In genomic region chr13:23950928-23951327, GRCm38 (mm10) we compare ENCODE assay signal across 10 mouse cellular contexts. TPM values are rescaled to one million over a fixed set of nuclear protein-coding genes. Genes with fewer than 3 reads are reported as not detected.
DNase-seq lines count a peak whose midpoint lies in the region; ATAC-seq and TF ChIP-seq lines count a peak whose summit lies in the region.
"Had no signal": no experiment of that assay in that cellular context is flagged by ENCODE, and none has a peak within 500 bp of the region (broad histone marks: within the 10 kb centered on the region; RNA-seq: fewer than 3 reads in every experiment).

No protein-coding gene starts in this region.

- no peaks in the 10 kb centered on the region for H3K27me3 ChIP-seq in midbrain, postnatal 0 days (ENCODE audit: insufficient read depth, low read length)
- no peaks in the 10 kb centered on the region for H3K27me3 ChIP-seq in midbrain, embryonic 14.5 days (ENCODE audit: control insufficient read depth, insufficient read depth, low read length)
- no peaks in the 10 kb centered on the region for H3K27me3 ChIP-seq in neural tube, embryonic 15.5 days (replicated peaks)

- H3K4me3 ChIP-seq in midbrain, postnatal 0 days (ENCODE audit: low read depth, low read length) = no peak overlapping the region
- H3K4me3 ChIP-seq in midbrain, embryonic 14.5 days (replicated peaks; ENCODE audit: low read depth, low read length) = no peak overlapping the region
- H3K4me3 ChIP-seq in neural tube, embryonic 15.5 days (replicated peaks) = no peak overlapping the region

- ATAC-seq in midbrain, postnatal 0 days (ENCODE audit: low FRiP score) = no peak
- no peak for ATAC-seq in midbrain, embryonic 14.5 days (ENCODE audit: low FRiP score, low TSS enrichment)
- no peak for ATAC-seq in neural tube, embryonic 15.5 days (ENCODE audit: low FRiP score)

- no peak overlapping the region for H3K27ac ChIP-seq in midbrain, postnatal 0 days (ENCODE audit: low read depth, low read length)
- H3K27ac ChIP-seq in midbrain, embryonic 14.5 days (replicated peaks; ENCODE audit: low read depth, low read length) = no peak overlapping the region
- no peak overlapping the region for H3K27ac ChIP-seq in neural tube, embryonic 15.5 days (replicated peaks)

- WGBS in midbrain, postnatal 0 days = 79% methylated on average over 3 of the region's 3 CpGs
- WGBS in midbrain, embryonic 14.5 days = 81% methylated on average over 3 of the region's 3 CpGs
- WGBS in neural tube, embryonic 15.5 days = 74% methylated on average over 3 of the region's 3 CpGs

- TF ChIP-seq CTCF in midbrain, postnatal 0 days (IDR thresholded peaks at IDR 0.05) = peak; percentile 34; the same call in 1 of the 2 replicates

- H3K36me3 ChIP-seq in midbrain, postnatal 0 days (ENCODE audit: insufficient read depth, low read length) = no peaks in the 10 kb centered on the region
- H3K36me3 ChIP-seq in midbrain, embryonic 14.5 days (ENCODE audit: control insufficient read depth, insufficient read depth, low read length) = no peaks in the 10 kb centered on the region
- no peaks in the 10 kb centered on the region for H3K36me3 ChIP-seq in neural tube, embryonic 15.5 days

- no peak overlapping the region for H3K4me2 ChIP-seq in midbrain, postnatal 0 days (ENCODE audit: low read depth, low read length, poor library complexity, severe bottlenecking)
- no peak overlapping the region for H3K4me2 ChIP-seq in midbrain, embryonic 14.5 days (ENCODE audit: low read length)
- no peak overlapping the region for H3K4me2 ChIP-seq in neural tube, embryonic 15.5 days

- no peaks in the 10 kb centered on the region for H3K9me3 ChIP-seq in midbrain, postnatal 0 days (ENCODE audit: low read length)
- H3K9me3 ChIP-seq in midbrain, embryonic 14.5 days (ENCODE audit: control insufficient read depth, low read length) = no peaks in the 10 kb centered on the region
- no peaks in the 10 kb centered on the region for H3K9me3 ChIP-seq in neural tube, embryonic 15.5 days (replicated peaks)

- H3K4me1 ChIP-seq in midbrain, postnatal 0 days (ENCODE audit: insufficient read depth, low read length) = no peaks in the 10 kb centered on the region
- H3K4me1 ChIP-seq in midbrain, embryonic 14.5 days (ENCODE audit: control insufficient read depth, insufficient read depth, low read length) = no peaks in the 10 kb centered on the region
- peaks cover 4% of the 10 kb centered on the region; the same call in 1 of the 2 replicates for H3K4me1 ChIP-seq in neural tube, embryonic 15.5 days

- DNase-seq in adrenal gland, adult (ENCODE audit: inconsistent age in 2 of 2, low spot score in 1 of 2) = peak; percentile 58 to 79
- DNase-seq in adrenal gland, postnatal 4 days (ENCODE audit: low spot score in 2 of 2) = no peak
- no peak for DNase-seq in midbrain, postnatal 0 days (ENCODE audit: low spot score)
- no peak for DNase-seq in midbrain, embryonic 14.5 days
- DNase-seq in kidney, postnatal 4 days = peak; percentile 61
- peak; percentile 17 to 18 for DNase-seq in thymus, postnatal 36 days
- no peak for DNase-seq in right cerebral cortex, postnatal 36 days (ENCODE audit: low spot score in 2 of 2)

- no peak overlapping the region for H3K9ac ChIP-seq in midbrain, postnatal 0 days (replicated peaks; ENCODE audit: low read length, poor library complexity, severe bottlenecking)
- H3K9ac ChIP-seq in midbrain, embryonic 14.5 days (replicated peaks; ENCODE audit: low read length) = no peak overlapping the region
- no peak overlapping the region for H3K9ac ChIP-seq in neural tube, embryonic 15.5 days (replicated peaks)

RNA-seq across cellular contexts. Expression of gene Hist1h2aa, which starts 16.7 kb away (rescaled TPM):
- not detected for total RNA-seq in adrenal gland, postnatal 4 days (2021)
- not detected in 2 replicates for total RNA-seq in midbrain, postnatal 0 days (2014; rRNA removed)
- polyA plus RNA-seq in midbrain, postnatal 0 days (2015; fragmentation: Nextera tagmentation; extraction: Ambion mirVana) = not detected in 2 replicates
- polyA plus RNA-seq in midbrain, embryonic 14.5 days (2014; fragmentation: Nextera tagmentation; extraction: Ambion mirVana) = not detected in 2 replicates
- polyA plus RNA-seq in neural tube, embryonic 15.5 days (2015; fragmentation: Nextera tagmentation; extraction: Ambion mirVana) = not detected in 2 replicates
- total RNA-seq: layer of hippocampus, postnatal 25 days; monocyte, adult 5-6 weeks had no signal

RNA-seq across cellular contexts. Expression of gene Hist1h2ba, which starts 17.0 kb away (rescaled TPM):
- total RNA-seq in adrenal gland, postnatal 4 days (2021) = not detected
- not detected in 2 replicates for total RNA-seq in midbrain, postnatal 0 days (2014; rRNA removed)
- not detected in 2 replicates for polyA plus RNA-seq in midbrain, postnatal 0 days (2015; fragmentation: Nextera tagmentation; extraction: Ambion mirVana)
- not detected in 2 replicates for polyA plus RNA-seq in midbrain, embryonic 14.5 days (2014; fragmentation: Nextera tagmentation; extraction: Ambion mirVana)
- not detected in 2 replicates for polyA plus RNA-seq in neural tube, embryonic 15.5 days (2015; fragmentation: Nextera tagmentation; extraction: Ambion mirVana)
- total RNA-seq: layer of hippocampus, postnatal 25 days; monocyte, adult 5-6 weeks had no signal

RNA-seq across cellular contexts. Expression of gene Slc17a4, which starts 36.1 kb away (rescaled TPM):
- 1 to 10 TPM; 1.4 to 1.8 TPM for total RNA-seq in adrenal gland, postnatal 4 days (2021)
- not detected in 2 replicates for total RNA-seq in midbrain, postnatal 0 days (2014; rRNA removed)
- polyA plus RNA-seq in midbrain, postnatal 0 days (2015; fragmentation: Nextera tagmentation; extraction: Ambion mirVana) = not detected in 2 replicates
- not detected in 2 replicates for polyA plus RNA-seq in midbrain, embryonic 14.5 days (2014; fragmentation: Nextera tagmentation; extraction: Ambion mirVana)
- polyA plus RNA-seq in neural tube, embryonic 15.5 days (2015; fragmentation: Nextera tagmentation; extraction: Ambion mirVana) = 0.15 and 1.1 TPM in 2 replicates
- total RNA-seq: layer of hippocampus, postnatal 25 days; monocyte, adult 5-6 weeks had no signal

RNA-seq across cellular contexts. Expression of gene Scgn, which starts 40.1 kb away (rescaled TPM):
- 1 to 10 TPM; 1.2 to 3.0 TPM for total RNA-seq in adrenal gland, postnatal 4 days (2021)
- total RNA-seq in midbrain, postnatal 0 days (2014; rRNA removed) = 0.28 and 0.82 TPM in 2 replicates
- 2.0 and 2.2 TPM in 2 replicates for polyA plus RNA-seq in midbrain, postnatal 0 days (2015; fragmentation: Nextera tagmentation; extraction: Ambion mirVana)
- polyA plus RNA-seq in midbrain, embryonic 14.5 days (2014; fragmentation: Nextera tagmentation; extraction: Ambion mirVana) = 1.9 and 2.7 TPM in 2 replicates
- 0.77 and 1.3 TPM in 2 replicates for polyA plus RNA-seq in neural tube, embryonic 15.5 days (2015; fragmentation: Nextera tagmentation; extraction: Ambion mirVana)
- total RNA-seq: monocyte, adult 5-6 weeks had no signal

Comparison
In these comparisons a context has a peak if more than half of its experiments do, and no peak if none do; other contexts are left out.
1. DNase-seq: peak in adrenal gland, adult (2 of 2), kidney, postnatal 4 days (2 of 2) and thymus, postnatal 36 days (2 of 2); none in adrenal gland, postnatal 4 days (0 of 2), midbrain, postnatal 0 days (single experiment), midbrain, embryonic 14.5 days (single experiment) and right cerebral cortex, postnatal 36 days (0 of 2).